11 mouse cellular contexts compared by ENCODE assay signal in genomic region chr9:22258784-22259183, GRCm38 (mm10). TPM values are rescaled to one million over a fixed set of nuclear protein-coding genes. Genes with fewer than 3 reads are reported as not detected.
DNase-seq lines count a peak whose midpoint lies in the region; ATAC-seq and TF ChIP-seq lines count a peak whose summit lies in the region.
"Had no signal": no experiment of that assay in that cellular context is flagged by ENCODE, and none has a peak within 500 bp of the region (broad histone marks: within the 10 kb centered on the region; RNA-seq: fewer than 3 reads in every experiment).

No protein-coding gene starts in this region.

- H3K36me3 ChIP-seq in kidney, embryonic 15.5 days, result peaks cover 29% of the 10 kb centered on the region
- peaks cover 31% of the 10 kb centered on the region for H3K36me3 ChIP-seq in embryonic facial prominence, embryonic 12.5 days
- H3K36me3 ChIP-seq in intestine, embryonic 15.5 days, result peaks cover 15% of the 10 kb centered on the region
- peaks cover 4% of the 10 kb centered on the region; the same call in 1 of the 2 replicates for H3K36me3 ChIP-seq in midbrain, postnatal 0 days (ENCODE audit: insufficient read depth, low read length)

- TF ChIP-seq CTCF in midbrain, postnatal 0 days (IDR thresholded peaks at IDR 0.05), result no peak

- ATAC-seq in kidney, embryonic 15.5 days (replicated peaks; ENCODE audit: low FRiP score), result no peak
- ATAC-seq in embryonic facial prominence, embryonic 12.5 days (ENCODE audit: insufficient number of reproducible peaks, insufficient read depth, low FRiP score, low TSS enrichment), result no peak
- ATAC-seq in intestine, embryonic 15.5 days, result no peak
- ATAC-seq in midbrain, postnatal 0 days (ENCODE audit: low FRiP score), result no peak
- ATAC-seq: Patski had no signal

- no peaks in the 10 kb centered on the region for H3K4me1 ChIP-seq in kidney, embryonic 15.5 days
- no peaks in the 10 kb centered on the region for H3K4me1 ChIP-seq in embryonic facial prominence, embryonic 12.5 days
- 0 out of 2 replicates have a peak, but pooled peaks cover 3% of the 10 kb centered on the region for H3K4me1 ChIP-seq in intestine, embryonic 15.5 days (replicated peaks)
- no peaks in the 10 kb centered on the region for H3K4me1 ChIP-seq in midbrain, postnatal 0 days (ENCODE audit: insufficient read depth, low read length)

- peak overlapping the region; percentile 69 for H3K4me2 ChIP-seq in kidney, embryonic 15.5 days
- H3K4me2 ChIP-seq in embryonic facial prominence, embryonic 12.5 days (replicated peaks), result peak overlapping the region; percentile 71
- peak overlapping the region; percentile 84 for H3K4me2 ChIP-seq in intestine, embryonic 15.5 days (replicated peaks)
- H3K4me2 ChIP-seq in midbrain, postnatal 0 days (ENCODE audit: low read depth, low read length, poor library complexity, severe bottlenecking), result peak overlapping the region; percentile 73

- no peak for DNase-seq in kidney, postnatal 4 days
- no peak for DNase-seq in midbrain, postnatal 0 days (ENCODE audit: low spot score)
- DNase-seq in cerebellum, adult 9-10 months, result no peak
- DNase-seq in adrenal gland, postnatal 25 days, result no peak
- DNase-seq in left cerebral cortex, adult 18-20 months (ENCODE audit: low spot score in 2 of 2), result no peak
- DNase-seq: cerebellum, postnatal 10 days; kidney, adult 8-10 months had no signal

- no peak overlapping the region for H3K27ac ChIP-seq in kidney, embryonic 15.5 days
- H3K27ac ChIP-seq in embryonic facial prominence, embryonic 12.5 days, result no peak overlapping the region
- no peak overlapping the region for H3K27ac ChIP-seq in intestine, embryonic 15.5 days
- H3K27ac ChIP-seq in midbrain, postnatal 0 days (ENCODE audit: low read depth, low read length), result no peak overlapping the region

- whole genome bisulfite sequencing in kidney, embryonic 15.5 days, result 84% methylated on average over 8 of the region's 8 CpGs
- WGBS in embryonic facial prominence, embryonic 12.5 days, result 84% methylated on average over 8 of the region's 8 CpGs
- WGBS in intestine, embryonic 15.5 days, result 79% methylated on average over 8 of the region's 8 CpGs
- WGBS in midbrain, postnatal 0 days, result 80% methylated on average over 8 of the region's 8 CpGs

- peak overlapping the region; percentile 61; the same call in 1 of the 2 replicates for H3K9ac ChIP-seq in kidney, embryonic 15.5 days
- H3K9ac ChIP-seq in embryonic facial prominence, embryonic 12.5 days, result peak overlapping the region; percentile 83
- H3K9ac ChIP-seq in intestine, embryonic 15.5 days, result peak overlapping the region; percentile 78
- peak overlapping the region; percentile 67 for H3K9ac ChIP-seq in midbrain, postnatal 0 days (replicated peaks; ENCODE audit: low read length, poor library complexity, severe bottlenecking)

- peak overlapping the region; percentile 63 for H3K4me3 ChIP-seq in kidney, embryonic 15.5 days (replicated peaks)
- H3K4me3 ChIP-seq in embryonic facial prominence, embryonic 12.5 days, result peak overlapping the region; percentile 67
- peak overlapping the region; percentile 67 for H3K4me3 ChIP-seq in intestine, embryonic 15.5 days (replicated peaks)
- H3K4me3 ChIP-seq in midbrain, postnatal 0 days (ENCODE audit: low read depth, low read length), result peak overlapping the region; percentile 56

- H3K9me3 ChIP-seq in kidney, embryonic 15.5 days (replicated peaks), result peaks cover 8% of the 10 kb centered on the region; the same call in 1 of the 2 replicates
- H3K9me3 ChIP-seq in embryonic facial prominence, embryonic 12.5 days, result peaks cover 13% of the 10 kb centered on the region
- H3K9me3 ChIP-seq in intestine, embryonic 15.5 days, result no peaks in the 10 kb centered on the region
- no peaks in the 10 kb centered on the region; the same call in 1 of the 2 replicates for H3K9me3 ChIP-seq in midbrain, postnatal 0 days (ENCODE audit: low read length)

- H3K27me3 ChIP-seq in kidney, embryonic 15.5 days, result no peaks in the 10 kb centered on the region
- H3K27me3 ChIP-seq in embryonic facial prominence, embryonic 12.5 days, result no peaks in the 10 kb centered on the region
- H3K27me3 ChIP-seq in intestine, embryonic 15.5 days (replicated peaks), result no peaks in the 10 kb centered on the region
- no peaks in the 10 kb centered on the region for H3K27me3 ChIP-seq in midbrain, postnatal 0 days (ENCODE audit: insufficient read depth, low read length)
- H3K27me3 ChIP-seq: Patski had no signal

RNA-seq across cellular contexts. Expression of gene Zfp599, which starts 0.9 kb away (rescaled TPM):
- 4.9 and 5.0 TPM in 2 replicates for polyA plus RNA-seq in kidney, embryonic 15.5 days (2015; fragmentation: Nextera tagmentation; extraction: Ambion mirVana)
- polyA plus RNA-seq in embryonic facial prominence, embryonic 12.5 days (2016; fragmentation: Nextera tagmentation; extraction: Ambion mirVana), result 7.5 and 7.6 TPM in 2 replicates
- 4.2 and 4.3 TPM in 2 replicates for polyA plus RNA-seq in intestine, embryonic 15.5 days (2015; fragmentation: Nextera tagmentation; extraction: Ambion mirVana)
- total RNA-seq in midbrain, postnatal 0 days (2014; rRNA removed), result 4.7 and 5.1 TPM in 2 replicates
- 7.2 and 7.8 TPM in 2 replicates for polyA plus RNA-seq in midbrain, postnatal 0 days (2015; fragmentation: Nextera tagmentation; extraction: Ambion mirVana)
- 0.82 and 1.1 TPM in 2 replicates for total RNA-seq in adrenal gland, postnatal 25 days (2021)
- total RNA-seq in left cerebral cortex, adult 18-20 months (2021), result 1 to 10 TPM; 4.3 to 4.4 TPM

RNA-seq across cellular contexts. Expression of gene Zfp809, which starts 33.3 kb away (rescaled TPM):
- 20.7 and 20.9 TPM in 2 replicates for polyA plus RNA-seq in kidney, embryonic 15.5 days (2015; fragmentation: Nextera tagmentation; extraction: Ambion mirVana)
- 12.4 and 12.5 TPM in 2 replicates for polyA plus RNA-seq in embryonic facial prominence, embryonic 12.5 days (2016; fragmentation: Nextera tagmentation; extraction: Ambion mirVana)
- 19.3 and 23.6 TPM in 2 replicates for polyA plus RNA-seq in intestine, embryonic 15.5 days (2015; fragmentation: Nextera tagmentation; extraction: Ambion mirVana)
- 8.2 and 10.2 TPM in 2 replicates for total RNA-seq in midbrain, postnatal 0 days (2014; rRNA removed)
- polyA plus RNA-seq in midbrain, postnatal 0 days (2015; fragmentation: Nextera tagmentation; extraction: Ambion mirVana), result 5.8 and 6.3 TPM in 2 replicates
- 46.4 and 52.1 TPM in 2 replicates for total RNA-seq in adrenal gland, postnatal 25 days (2021)
- 10 to 100 TPM; 20.4 to 21.0 TPM for total RNA-seq in left cerebral cortex, adult 18-20 months (2021)

RNA-seq across cellular contexts. Expression of gene Zfp810, which starts 48.7 kb away (rescaled TPM):
- polyA plus RNA-seq in kidney, embryonic 15.5 days (2015; fragmentation: Nextera tagmentation; extraction: Ambion mirVana), result 23.2 and 24.5 TPM in 2 replicates
- polyA plus RNA-seq in embryonic facial prominence, embryonic 12.5 days (2016; fragmentation: Nextera tagmentation; extraction: Ambion mirVana), result 36.4 and 37.4 TPM in 2 replicates
- polyA plus RNA-seq in intestine, embryonic 15.5 days (2015; fragmentation: Nextera tagmentation; extraction: Ambion mirVana), result 12.4 and 13.3 TPM in 2 replicates
- total RNA-seq in midbrain, postnatal 0 days (2014; rRNA removed), result 31.1 and 37.8 TPM in 2 replicates
- polyA plus RNA-seq in midbrain, postnatal 0 days (2015; fragmentation: Nextera tagmentation; extraction: Ambion mirVana), result 24.9 and 27.5 TPM in 2 replicates
- total RNA-seq in adrenal gland, postnatal 25 days (2021), result 7.9 and 11.0 TPM in 2 replicates
- total RNA-seq in left cerebral cortex, adult 18-20 months (2021), result 10 to 100 TPM; 13.5 to 15.2 TPM
